Mouse (Mus musculus) limb, embryonic 12.5 days (tissue): ENCODE results near the gene Npnt. TPM values are rescaled to one million over a fixed set of nuclear protein-coding genes. Genes with fewer than 3 reads are reported as not detected.

Source experiments
- ATAC-seq: fragments of 200-750 bp; cut with Nextera tagmentation; 2 replicates; pipeline ENCODE4 v1.8.0; 2017; ENCODE audit warnings: low read depth, moderate TSS enrichment; ENCODE audit not compliant: insufficient number of reproducible peaks, insufficient read depth, low FRiP score, low TSS enrichment
- H3K27ac ChIP-seq: fragments of 300-500 bp; sonication (generic); 2 replicates; pipeline ENCODE4 v1.5.1; 2016; ENCODE audit warnings: mild to moderate bottlenecking, moderate library complexity
- H3K27me3 ChIP-seq: fragments of 300-500 bp; sonication (generic); 2 replicates; pipeline ENCODE4 v1.6.1; 2016; ENCODE audit warnings: mild to moderate bottlenecking, moderate library complexity
- H3K36me3 ChIP-seq: fragments of 300-500 bp; sonication (generic); 2 replicates; pipeline ENCODE4 v1.6.1; 2016; ENCODE audit warnings: mild to moderate bottlenecking, moderate library complexity
- H3K4me1 ChIP-seq: fragments of 300-500 bp; sonication (generic); replicated peaks from 2 replicates; pipeline ENCODE4 v1.6.1; 2016
- H3K4me2 ChIP-seq: fragments of 300-500 bp; sonication (generic); 2 replicates; pipeline ENCODE4 v1.6.1; 2016; ENCODE audit warnings: mild to moderate bottlenecking, moderate library complexity
- H3K4me3 ChIP-seq: fragments of 300-500 bp; sonication (generic); replicated peaks from 2 replicates; pipeline ENCODE4 v1.5.1; 2016; ENCODE audit warnings: mild to moderate bottlenecking
- H3K9ac ChIP-seq: fragments of 300-500 bp; sonication (generic); replicated peaks from 2 replicates; pipeline ENCODE4 v1.6.1; 2016; ENCODE audit warnings: mild to moderate bottlenecking, moderate library complexity
- H3K9me3 ChIP-seq: fragments of 300-500 bp; sonication (generic); 2 replicates; pipeline ENCODE4 v1.6.1; 2016; ENCODE audit warnings: mild to moderate bottlenecking, moderate library complexity
- WGBS: fragments of 180-500 bp; shearing (Covaris S2); methylation state at CpG from one replicate; pipeline ENCODE4 v1.1.7; 2016; 5-methylcytosine and 5-hydroxymethylcytosine counted together
- polyA plus RNA-seq: library from polyadenylated mRNA; unstranded; fragments of >200 nt; fragmentation: Nextera tagmentation; extraction: Ambion mirVana; gene quantifications from 2 replicates; pipeline ENCODE4 v1.2.1, GENCODE M21; 2016

Gene Npnt
- polyA plus RNA-seq, 1 experiment from 2014 or later: 18.5 TPM

DNA sequence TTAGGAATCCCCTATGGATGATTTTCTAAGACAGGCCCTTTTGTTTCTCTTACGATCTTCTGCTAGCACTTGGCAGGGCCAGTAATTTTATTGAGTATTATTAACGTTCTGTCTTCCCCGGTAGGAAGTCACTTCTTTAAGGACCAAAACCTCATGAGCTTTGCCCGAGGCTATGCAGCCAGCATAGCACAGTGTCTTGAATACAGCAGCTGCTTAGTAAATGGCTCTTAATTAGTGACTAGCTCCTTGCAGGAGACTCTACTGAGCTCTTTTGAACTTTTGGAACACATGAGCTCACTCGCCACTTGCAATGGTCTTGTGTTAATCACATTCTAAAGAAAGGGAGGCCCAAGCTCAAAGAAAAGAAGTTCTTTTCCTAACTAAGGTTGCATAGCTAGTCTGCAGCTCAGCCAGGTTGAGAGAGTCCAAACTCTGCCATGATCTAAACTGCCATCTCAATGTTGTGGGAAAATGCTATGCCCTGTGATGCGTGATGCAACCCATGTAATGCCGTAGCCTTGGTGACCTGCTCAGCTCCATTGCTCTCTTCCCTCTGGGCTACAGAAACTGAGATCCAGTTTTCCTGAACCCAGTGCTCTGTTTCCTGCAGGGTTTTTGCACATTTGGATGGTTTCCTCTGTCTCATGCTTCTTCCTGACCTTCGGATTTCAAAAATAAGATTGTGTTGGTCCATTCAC is 42.4 kb downstream of the Npnt start:
- Histone ChIP-seq H3K9me3 (no peaks in the 10 kb centered on the region), H3K4me1 (peaks cover 32% of the 10 kb centered on the region), H3K27me3 (no peaks in the 10 kb centered on the region), H3K4me2 (no peak overlapping the region), H3K27ac (no peak overlapping the region), H3K36me3 (no peaks in the 10 kb centered on the region), H3K9ac (no peak overlapping the region), H3K4me3 (no peak overlapping the region)
- ATAC-seq: no peak
- WGBS: 59% methylated on average over 8 of the region's 8 CpGs

DNA sequence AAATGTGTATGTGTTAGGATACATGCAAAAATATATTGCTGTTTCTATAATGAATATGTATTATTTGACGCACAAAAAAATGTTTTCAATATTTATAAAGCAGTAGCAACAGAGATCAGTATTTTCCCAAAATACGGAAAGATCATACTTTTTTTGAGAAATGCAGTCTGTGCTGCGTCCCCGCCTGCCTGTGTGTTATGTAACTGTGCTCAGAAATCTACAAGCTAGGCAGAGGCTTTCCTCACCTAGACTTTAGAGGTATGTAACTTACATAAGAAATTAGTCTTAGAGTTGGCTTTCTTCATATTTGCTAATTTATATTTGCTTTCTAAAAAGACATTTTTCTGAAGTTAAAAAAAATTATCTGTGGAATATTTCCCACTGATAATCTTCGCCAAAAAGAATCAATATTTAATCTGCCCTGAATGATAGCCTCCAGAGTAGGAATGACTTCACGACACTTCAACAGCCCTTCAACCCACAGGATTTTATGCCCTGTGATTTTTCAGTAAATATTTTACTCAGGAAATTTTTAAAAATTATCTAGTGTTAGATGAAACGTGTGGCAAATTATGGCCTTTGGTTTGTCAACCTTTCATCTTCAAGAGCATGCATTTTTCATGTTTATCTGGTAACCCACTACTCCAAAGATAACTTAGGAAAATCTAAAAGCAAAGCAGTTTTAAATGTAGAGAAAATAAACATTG is 44.7 kb downstream of the Npnt start:
- 95% methylated on average over 7 of the region's 7 CpGs for WGBS

DNA sequence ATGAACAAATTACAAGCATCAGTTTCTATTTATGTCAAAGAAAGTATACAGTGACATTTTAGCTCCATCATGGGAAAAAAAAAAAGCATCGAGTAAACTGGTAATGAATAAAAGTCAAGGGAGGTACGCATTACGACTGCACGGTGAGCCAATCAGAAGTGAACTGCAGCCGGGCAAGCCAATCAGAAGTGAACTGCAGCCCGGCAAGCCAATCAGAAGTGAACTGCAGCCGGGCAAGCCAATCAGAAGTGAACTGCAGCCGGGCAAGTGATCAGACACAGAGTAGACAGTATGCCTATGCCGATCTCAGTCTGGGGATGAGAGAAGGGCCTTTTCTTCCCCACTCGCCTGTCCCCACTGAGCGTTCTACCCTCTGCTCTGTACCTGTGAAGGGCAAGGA is 46.7 kb downstream of the Npnt start:
- no peak overlapping the region for H3K4me2 ChIP-seq
- H3K36me3 ChIP-seq: no peaks in the 10 kb centered on the region
- H3K9ac ChIP-seq: no peak overlapping the region
- ATAC-seq: no peak
- no peaks in the 10 kb centered on the region for H3K9me3 ChIP-seq
- H3K4me3 ChIP-seq: no peak overlapping the region
- 98% methylated on average over 11 of the region's 11 CpGs for WGBS
- H3K27ac ChIP-seq: no peak overlapping the region
- H3K4me1 ChIP-seq: 0 out of 2 replicates have a peak, but pooled peaks cover 5% of the 10 kb centered on the region
- no peaks in the 10 kb centered on the region for H3K27me3 ChIP-seq

More for the DNA sequence above, 44.7 kb downstream of the Npnt start:
- Histone ChIP-seq H3K4me1 (peaks cover 14% of the 10 kb centered on the region), H3K9ac (no peak overlapping the region), H3K4me3 (no peak overlapping the region), H3K27ac (no peak overlapping the region), H3K36me3 (no peaks in the 10 kb centered on the region), H3K9me3 (no peaks in the 10 kb centered on the region), H3K27me3 (no peaks in the 10 kb centered on the region), H3K4me2 (no peak overlapping the region)
- ATAC-seq: no peak

DNA sequence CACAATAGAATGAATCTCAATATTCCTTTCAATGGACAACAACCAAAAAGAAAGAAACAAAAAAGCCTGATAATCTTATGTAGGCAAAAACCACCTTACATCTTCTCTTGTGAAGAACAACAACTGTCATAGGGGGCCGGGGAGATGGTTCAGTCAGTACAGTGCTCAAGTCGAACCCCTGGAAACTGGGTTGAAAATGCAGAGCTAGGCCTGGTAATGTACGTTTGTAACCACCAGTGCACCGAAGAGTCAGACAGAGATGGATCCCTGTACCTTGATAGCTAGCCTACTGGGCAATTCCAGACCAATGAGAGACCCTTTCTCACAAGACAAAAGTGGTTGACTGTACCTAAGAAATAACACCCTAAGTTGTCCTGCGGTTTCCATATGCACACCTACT is 47.2 kb downstream of the Npnt start:
- Histone ChIP-seq H3K27ac (no peak overlapping the region), H3K4me1 (0 out of 2 replicates have a peak, but pooled peaks cover 5% of the 10 kb centered on the region), H3K4me2 (no peak overlapping the region), H3K9ac (no peak overlapping the region), H3K27me3 (no peaks in the 10 kb centered on the region), H3K36me3 (no peaks in the 10 kb centered on the region), H3K9me3 (no peaks in the 10 kb centered on the region), H3K4me3 (no peak overlapping the region)
- 92% methylated on average over 5 of the region's 5 CpGs for WGBS
- no peak for ATAC-seq

DNA sequence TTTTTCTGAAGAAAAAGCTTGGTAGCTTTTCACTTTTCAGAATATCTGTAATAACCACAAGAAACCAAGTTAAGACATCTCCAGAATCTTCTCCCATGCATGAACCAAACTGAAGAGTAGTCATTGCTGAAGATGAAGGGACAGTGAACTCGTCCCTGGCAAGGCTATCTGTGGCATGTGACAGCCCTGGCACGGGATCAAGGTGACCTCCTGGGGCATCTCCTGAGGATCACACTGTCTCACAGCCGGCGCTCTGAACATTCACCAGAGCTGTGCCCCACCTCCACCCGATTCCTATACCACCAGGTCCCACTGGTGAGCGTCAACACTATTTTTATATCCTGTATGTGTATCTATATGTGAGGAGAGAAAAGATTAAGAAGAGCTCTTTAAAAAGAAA is 47.9 kb downstream of the Npnt start:
- H3K36me3 ChIP-seq: no peaks in the 10 kb centered on the region
- no peak overlapping the region for H3K4me2 ChIP-seq
- H3K4me1 ChIP-seq: no peaks in the 10 kb centered on the region
- WGBS: 85% methylated on average over 6 of the region's 6 CpGs
- H3K9ac ChIP-seq: no peak overlapping the region
- ATAC-seq: no peak
- H3K9me3 ChIP-seq: no peaks in the 10 kb centered on the region
- H3K27ac ChIP-seq: no peak overlapping the region
- no peak overlapping the region for H3K4me3 ChIP-seq
- H3K27me3 ChIP-seq: no peaks in the 10 kb centered on the region

DNA sequence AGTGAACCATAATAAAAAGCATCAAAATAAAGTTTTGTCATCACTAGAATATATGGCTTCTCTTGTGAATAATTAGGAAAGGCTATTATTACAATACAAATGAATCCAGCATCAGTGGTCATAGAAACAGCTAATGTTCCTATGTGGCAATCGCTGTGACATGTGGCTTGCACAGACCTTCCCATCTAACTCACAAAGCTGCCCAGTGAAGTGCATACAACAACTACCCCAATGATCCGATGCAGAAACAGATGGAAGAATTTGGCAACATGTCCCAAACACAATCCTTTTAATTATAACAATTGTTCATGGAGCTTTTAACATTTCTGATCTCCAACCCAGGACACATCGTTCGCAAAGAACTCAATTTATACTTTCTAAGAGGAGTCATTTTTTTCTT is 52.2 kb downstream of the Npnt start:
- Histone ChIP-seq H3K9me3 (no peaks in the 10 kb centered on the region), H3K36me3 (no peaks in the 10 kb centered on the region), H3K4me2 (no peak overlapping the region), H3K27me3 (no peaks in the 10 kb centered on the region), H3K9ac (no peak overlapping the region), H3K4me3 (no peak overlapping the region), H3K27ac (no peak overlapping the region), H3K4me1 (no peaks in the 10 kb centered on the region)
- WGBS: 89% methylated on average over 4 of the region's 4 CpGs
- ATAC-seq: no peak

DNA sequence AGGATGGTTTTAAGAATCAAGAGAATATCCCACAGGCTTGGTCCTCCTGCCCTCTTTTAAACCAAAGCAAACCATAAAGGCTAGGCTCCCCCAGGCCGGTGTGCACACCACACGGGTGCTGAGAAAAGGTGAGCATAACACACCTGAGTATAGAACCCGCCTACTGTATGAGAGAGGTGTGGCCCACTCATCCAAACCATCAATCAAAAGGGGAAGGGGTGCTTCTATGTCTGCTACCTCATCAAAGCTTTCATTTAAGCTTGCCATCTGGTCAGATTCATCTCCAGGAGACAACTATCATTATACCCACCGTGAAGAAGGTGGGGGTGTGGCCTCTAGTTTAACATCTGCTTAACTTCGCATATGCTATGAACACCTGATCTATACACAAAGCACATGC is 52.7 kb downstream of the Npnt start:
- no peak overlapping the region for H3K4me3 ChIP-seq
- 78% methylated on average over 5 of the region's 5 CpGs for WGBS
- no peaks in the 10 kb centered on the region for H3K27me3 ChIP-seq
- H3K4me1 ChIP-seq: no peaks in the 10 kb centered on the region
- no peak overlapping the region for H3K9ac ChIP-seq
- no peaks in the 10 kb centered on the region for H3K36me3 ChIP-seq
- H3K4me2 ChIP-seq: no peak overlapping the region
- H3K27ac ChIP-seq: no peak overlapping the region
- H3K9me3 ChIP-seq: no peaks in the 10 kb centered on the region
- no peak for ATAC-seq

DNA sequence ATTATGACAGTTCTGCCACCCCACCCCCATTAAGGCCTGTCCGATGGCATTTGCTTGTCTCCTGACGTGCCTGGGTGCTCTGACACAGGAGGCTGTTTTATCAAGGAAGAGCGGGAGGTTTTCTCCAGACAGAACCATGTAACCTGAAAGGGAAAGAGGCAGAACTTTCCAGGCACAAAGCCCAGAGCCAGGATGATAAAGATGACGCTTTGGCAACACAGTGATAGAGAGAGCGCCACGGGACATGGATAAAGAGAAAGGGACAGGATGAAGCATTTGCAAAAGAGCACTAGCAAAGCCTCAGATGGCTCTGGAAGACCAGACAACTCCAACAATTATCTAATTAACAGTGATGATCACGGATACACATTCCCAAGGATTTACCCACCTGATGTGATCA is 56.0 kb downstream of the Npnt start:
- Histone ChIP-seq H3K4me2 (no peak overlapping the region), H3K4me3 (no peak overlapping the region), H3K9ac (no peak overlapping the region), H3K27ac (no peak overlapping the region), H3K27me3 (no peaks in the 10 kb centered on the region), H3K9me3 (no peaks in the 10 kb centered on the region), H3K36me3 (no peaks in the 10 kb centered on the region), H3K4me1 (no peaks in the 10 kb centered on the region)
- ATAC-seq: no peak
- 92% methylated on average over 7 of the region's 7 CpGs for WGBS

DNA sequence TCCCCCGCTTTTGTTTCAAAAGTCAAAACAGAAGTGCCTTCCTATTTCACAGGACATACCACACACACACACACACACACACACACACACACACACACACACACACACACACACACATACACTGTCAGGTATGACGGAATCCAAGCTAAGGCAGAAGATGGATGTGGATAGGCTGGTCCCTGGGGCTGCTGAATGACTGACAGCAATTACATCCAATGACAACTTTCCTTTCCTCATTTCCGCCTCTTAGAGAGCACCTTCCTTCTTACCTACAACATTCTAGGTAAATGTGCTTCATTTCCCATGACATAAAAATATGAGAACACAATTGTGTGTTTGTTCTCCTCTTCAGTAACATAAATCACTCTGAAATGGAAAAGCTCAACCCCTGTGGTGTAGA is 56.4 kb downstream of the Npnt start:
- Histone ChIP-seq H3K9me3 (no peaks in the 10 kb centered on the region), H3K27me3 (no peaks in the 10 kb centered on the region), H3K4me3 (no peak overlapping the region), H3K27ac (no peak overlapping the region), H3K9ac (no peak overlapping the region), H3K4me2 (no peak overlapping the region), H3K36me3 (no peaks in the 10 kb centered on the region), H3K4me1 (no peaks in the 10 kb centered on the region)
- 89% methylated on average over 3 of the region's 3 CpGs for WGBS
- no peak for ATAC-seq

DNA sequence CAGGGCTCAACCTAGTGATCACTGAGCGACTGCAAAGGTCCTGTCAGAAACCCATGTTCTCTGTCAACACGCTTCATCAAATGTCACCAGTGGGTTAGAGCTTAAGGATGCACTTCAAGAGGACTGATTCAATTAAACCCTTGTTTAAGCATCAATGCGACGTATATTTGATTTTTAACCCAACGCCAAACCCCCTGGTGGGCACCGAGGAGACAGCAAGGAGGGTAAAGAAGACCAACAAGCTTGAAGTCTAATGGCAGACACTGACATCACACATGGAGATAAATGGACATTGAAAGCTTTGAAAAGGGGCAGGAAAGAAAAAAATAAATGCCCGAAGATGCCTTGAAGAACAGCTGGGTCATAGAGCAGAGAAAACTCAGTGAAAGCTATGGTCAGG is 57.0 kb downstream of the Npnt start:
- H3K4me3 ChIP-seq: no peak overlapping the region
- H3K27ac ChIP-seq: no peak overlapping the region
- H3K4me2 ChIP-seq: no peak overlapping the region
- no peaks in the 10 kb centered on the region for H3K4me1 ChIP-seq
- H3K9ac ChIP-seq: no peak overlapping the region
- ATAC-seq: no peak
- H3K27me3 ChIP-seq: no peaks in the 10 kb centered on the region
- no peaks in the 10 kb centered on the region for H3K36me3 ChIP-seq
- WGBS: 86% methylated on average over 7 of the region's 7 CpGs
- no peaks in the 10 kb centered on the region for H3K9me3 ChIP-seq

DNA sequence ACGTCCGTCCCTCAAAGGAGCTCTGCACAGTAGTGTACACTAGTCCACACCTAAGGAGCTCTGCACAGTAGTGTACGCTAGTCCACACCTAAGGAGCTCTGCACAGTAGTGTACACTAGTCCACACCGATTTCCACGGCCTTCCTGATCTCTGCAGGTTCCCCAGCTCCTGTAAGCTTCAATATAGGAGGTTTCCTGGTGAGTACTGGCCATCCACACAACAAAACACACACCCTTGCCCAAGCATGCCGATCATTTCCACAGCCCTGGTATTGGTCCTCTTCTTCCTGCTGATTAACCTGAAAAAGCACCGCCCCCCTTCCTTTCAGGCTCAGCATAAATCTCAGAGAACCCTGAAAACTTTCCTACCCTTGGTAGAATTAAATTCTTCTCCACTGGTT is 57.6 kb downstream of the Npnt start:
- Histone ChIP-seq H3K27ac (no peak overlapping the region), H3K36me3 (no peaks in the 10 kb centered on the region), H3K4me2 (no peak overlapping the region), H3K4me1 (no peaks in the 10 kb centered on the region), H3K27me3 (no peaks in the 10 kb centered on the region), H3K9me3 (no peaks in the 10 kb centered on the region), H3K4me3 (no peak overlapping the region), H3K9ac (no peak overlapping the region)
- WGBS: 93% methylated on average over 7 of the region's 7 CpGs
- ATAC-seq: no peak
